Mouse (Mus musculus) ES-E14 (cell line): ENCODE measurements around the gene Gm20403.

ENCODE experiments used
- CHD2 ChIP-seq: IDR thresholded peaks from 2 replicates; pipeline ENCODE4 v1.6.1; 2014; ENCODE audit warnings: mild to moderate bottlenecking, low read depth, low read length, inconsistent platforms
- MAFK ChIP-seq: IDR thresholded peaks from 2 replicates; pipeline ENCODE4 v1.6.1; 2014; ENCODE audit warnings: mild to moderate bottlenecking, low read depth, low read length, inconsistent platforms; ENCODE audit not compliant: insufficient read depth

DNA sequence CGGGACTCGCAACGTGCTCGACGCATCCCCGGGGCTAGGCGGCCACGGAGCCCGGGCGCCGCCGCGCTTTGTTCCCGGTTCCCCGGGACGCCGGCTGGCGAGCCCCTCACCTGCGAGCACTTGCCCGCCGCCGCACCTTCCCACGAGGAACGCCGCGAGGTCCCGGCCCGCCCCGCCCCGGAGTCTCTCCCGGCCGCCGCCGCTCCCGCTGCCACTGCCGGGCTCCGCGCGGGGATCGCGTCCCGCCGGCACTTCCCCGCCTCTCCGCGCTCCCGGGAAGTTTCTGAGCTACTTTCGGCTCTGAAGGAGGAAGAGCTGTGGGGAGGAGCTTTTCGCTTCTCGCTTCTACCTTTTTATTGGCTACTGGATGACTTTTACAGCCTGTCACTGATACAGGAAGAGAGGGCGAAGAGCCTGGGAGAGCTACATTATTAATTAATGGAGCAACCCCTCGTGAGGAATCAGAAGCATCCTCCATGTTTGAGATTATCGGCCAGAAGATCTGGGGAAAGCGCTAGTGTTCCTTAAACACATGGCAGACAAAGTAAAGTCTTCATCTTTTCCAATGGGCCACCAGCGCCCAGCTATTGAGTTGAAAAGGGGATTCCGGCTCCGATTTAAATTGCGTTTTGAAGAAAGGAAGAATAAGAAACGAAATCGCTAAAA, at the start of gene Gm20403:
- no peak for TF ChIP-seq CHD2
- no peak for TF ChIP-seq MAFK
